Mouse (Mus musculus) c-Kit-positive CD71-positive TER-119-negative erythroid progenitor cells, embryonic 14.5 days (primary cell): ENCODE measurements at regions not wholly inside any gene's neighbourhood (a gene's known extent, or its start where the extent isn't known, plus 50 kb on each side); places are given as distances from the start of the nearest gene placed in this dataset.

Experiments
- DNase-seq: peaks from one replicate; pipeline ENCODE4 v3.0.0-alpha.2; 2013; ENCODE audit warnings: low read depth

DNA sequence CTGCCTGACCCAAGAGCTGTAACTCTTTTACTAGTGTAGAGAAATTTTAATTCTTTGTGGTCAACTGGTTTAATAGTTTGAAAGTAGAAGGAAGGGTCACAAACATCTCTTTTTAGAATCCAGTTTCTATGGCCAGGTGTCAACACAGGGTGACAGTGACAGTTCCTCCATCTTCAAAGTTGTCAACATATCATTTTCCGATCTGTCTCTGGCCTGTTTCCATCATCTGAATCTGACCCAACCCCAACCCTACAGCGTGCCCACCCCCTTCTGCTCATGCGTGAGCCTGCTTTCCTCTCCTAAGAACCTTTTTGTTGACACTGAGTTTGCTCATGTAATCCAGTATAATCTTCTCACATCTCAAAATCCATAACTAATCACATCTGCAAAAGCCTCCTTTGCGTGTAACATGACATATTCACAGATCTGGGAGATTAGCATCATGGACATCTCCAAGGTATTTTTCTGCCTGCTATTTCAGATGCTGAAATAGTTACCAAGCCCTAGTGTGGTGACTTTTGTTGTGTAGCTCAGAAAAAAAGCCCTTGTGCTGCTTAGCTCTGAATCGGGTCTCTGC, 168.4 kb downstream of the B3gnt2 start:
- DNase-seq = no peak

DNA sequence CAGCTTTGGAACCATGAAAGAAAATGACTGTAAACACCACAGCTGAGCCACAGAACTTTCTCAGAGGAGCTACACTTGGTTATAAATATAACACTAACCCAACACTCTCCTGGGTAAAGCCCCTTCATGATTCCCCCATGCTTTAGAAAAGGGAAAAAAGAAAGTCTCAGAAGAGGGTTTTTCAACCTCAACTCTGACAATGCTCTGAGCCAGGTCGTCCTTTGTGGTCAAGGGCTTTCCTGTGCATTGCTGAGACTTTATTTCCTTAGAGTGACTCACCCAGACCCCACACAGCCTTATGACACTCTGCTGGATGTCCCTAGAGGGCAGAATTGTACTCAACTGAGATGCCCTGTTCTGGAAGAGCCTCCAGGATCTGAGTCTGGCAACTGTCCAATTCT, 167.8 kb downstream of the B3gnt2 start:
- no peak for DNase-seq

- DNase-seq = no peak
These were observed 167.4 kb downstream of the B3gnt2 start for GRCm38 (mm10) chr11:22693376-22693775.

GRCm38 (mm10) chr11:22693984-22694383, 166.8 kb downstream of the B3gnt2 start:
- DNase-seq = no peak

DNA sequence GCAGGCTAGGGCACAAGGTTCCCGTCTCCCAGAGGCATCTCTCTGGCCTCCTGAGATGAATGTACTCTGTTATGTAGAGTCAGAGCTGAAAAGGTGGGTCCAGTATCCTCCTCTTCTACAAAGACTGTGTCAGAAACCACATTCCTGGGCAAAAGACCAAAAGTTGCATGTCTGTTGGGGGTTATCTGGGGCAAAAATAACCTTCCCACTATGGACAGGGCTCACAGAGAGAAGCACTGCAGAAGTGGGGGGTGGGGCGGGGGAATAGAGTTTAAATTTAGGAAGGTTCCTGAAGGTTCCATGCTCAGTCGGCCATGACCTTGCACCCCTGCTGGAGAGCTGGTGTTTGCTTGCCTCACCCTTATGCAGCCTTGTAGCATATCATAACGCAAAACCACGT, 165.9 kb downstream of the B3gnt2 start:
- no peak for DNase-seq

GRCm38 (mm10) chr11:22695237-22695636, 165.5 kb downstream of the B3gnt2 start:
- DNase-seq = no peak

- no peak for DNase-seq
These were observed 162.5 kb downstream of the B3gnt2 start for GRCm38 (mm10) chr11:22698057-22698941.

DNA sequence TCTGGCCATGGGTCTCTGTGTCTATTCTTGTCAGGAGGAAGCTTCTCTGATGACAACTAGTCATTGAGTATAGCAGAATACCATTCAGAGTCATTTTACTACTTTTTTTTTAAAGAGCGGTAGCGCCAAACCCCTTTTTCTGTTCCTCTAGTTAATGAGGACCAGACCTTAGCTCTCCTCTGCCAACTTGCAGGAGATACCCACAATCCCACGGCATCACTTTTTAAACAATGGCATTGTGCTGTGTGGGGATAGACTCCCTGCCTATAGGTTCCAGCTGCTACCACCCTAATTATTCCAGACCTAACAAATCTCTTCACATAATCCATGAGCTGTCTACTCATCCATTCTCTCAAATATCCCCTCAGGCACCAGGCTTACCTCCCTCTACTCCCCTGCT, 154.7 kb downstream of the B3gnt2 start:
- no peak for DNase-seq
